Mouse (Mus musculus): Measurements from ENCODE around the gene Sympk.

Gene Sympk

GRCm38 (mm10) chr7:19100290-19100689 lies 76.1 kb downstream of the Sympk start:
- no peak for DNase-seq (ENCODE audit: inconsistent age in 2 of 2, low spot score in 1 of 2)

- DNase-seq (ENCODE audit: inconsistent age in 2 of 2, low spot score in 1 of 2), result peak; percentile 48 to 78
Measured at GRCm38 (mm10) chr7:19103741-19104140, 79.6 kb downstream of the Sympk start.

All from adrenal gland, adult (tissue).